Mouse (Mus musculus) heart, adult 18-20 months (tissue): Measurements from ENCODE around the gene Arf3. TPM values are rescaled to one million over a fixed set of nuclear protein-coding genes. Genes with fewer than 3 reads are reported as not detected.

Experiments
- DNase-seq, 2 experiments: peaks; one replicate each; pipeline ENCODE4 v3.0.0; 2021 to 2022; ENCODE audit warnings: mixed read lengths in 1 of 2
- total RNA-seq, 2 experiments: library from RNA; stranded (reverse); gene quantifications; 2 replicates each; pipeline ENCODE4 v1.2.3; 2021

Gene Arf3
- total RNA-seq, 2 experiments from 2014 or later = 17.8 to 21.5 TPM

DNA sequence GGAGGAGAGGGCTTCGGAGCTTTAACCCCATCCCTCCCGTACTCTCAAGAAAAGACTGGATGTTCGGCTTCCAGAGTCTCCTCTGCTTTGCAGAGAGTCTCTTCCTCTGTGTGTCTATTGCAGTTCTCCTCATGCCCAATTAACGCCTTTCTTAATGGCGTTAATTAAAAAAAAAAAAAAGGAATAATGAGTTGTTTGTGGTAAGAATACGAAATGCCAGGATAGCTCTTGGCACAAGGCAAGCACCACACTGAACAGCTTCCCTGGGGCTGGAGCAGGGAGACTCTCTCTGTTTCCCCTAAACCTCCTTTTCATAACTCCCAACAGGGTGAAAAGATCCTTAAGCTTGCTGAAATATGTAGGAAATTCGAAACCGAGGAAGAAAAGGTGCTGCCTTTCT, 40.8 kb downstream of the Arf3 start:
- no peak for DNase-seq

GRCm38 (mm10) chr15:98717301-98717700, 45.7 kb downstream of the Arf3 start:
- no peak for DNase-seq

DNA sequence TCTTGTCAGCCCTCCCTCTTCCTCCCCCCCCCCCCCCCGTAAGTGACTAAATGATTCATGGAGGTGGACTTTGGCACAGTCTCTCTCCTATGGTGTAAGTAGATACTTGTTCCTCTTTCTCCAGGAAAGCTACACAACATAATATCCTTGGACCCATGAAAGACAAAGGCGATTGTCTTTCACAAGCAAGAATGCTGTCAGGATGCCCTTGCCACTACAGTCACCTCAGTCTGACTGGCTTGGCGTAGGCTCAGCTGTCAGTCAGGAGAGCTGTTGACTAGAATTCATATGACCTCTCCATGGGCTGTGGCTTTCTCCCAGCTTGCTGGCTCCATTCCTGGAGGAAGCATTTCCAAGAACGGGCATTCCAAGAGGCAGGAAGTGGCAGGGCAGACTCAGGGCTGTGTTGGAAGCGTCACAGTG, 48.8 kb downstream of the Arf3 start:
- DNase-seq = peak; percentile 69 to 74

- peak; percentile 43 to 72 for DNase-seq
These were observed 52.6 kb downstream of the Arf3 start for GRCm38 (mm10) chr15:98710442-98710841.

- peak; percentile 86 to 90 for DNase-seq
These were observed 55.1 kb downstream of the Arf3 start, which contains the start of gene Ccdc65 for GRCm38 (mm10) chr15:98707766-98708372. Ccdc65 (plus strand) TSS chr15:98708207.

DNA sequence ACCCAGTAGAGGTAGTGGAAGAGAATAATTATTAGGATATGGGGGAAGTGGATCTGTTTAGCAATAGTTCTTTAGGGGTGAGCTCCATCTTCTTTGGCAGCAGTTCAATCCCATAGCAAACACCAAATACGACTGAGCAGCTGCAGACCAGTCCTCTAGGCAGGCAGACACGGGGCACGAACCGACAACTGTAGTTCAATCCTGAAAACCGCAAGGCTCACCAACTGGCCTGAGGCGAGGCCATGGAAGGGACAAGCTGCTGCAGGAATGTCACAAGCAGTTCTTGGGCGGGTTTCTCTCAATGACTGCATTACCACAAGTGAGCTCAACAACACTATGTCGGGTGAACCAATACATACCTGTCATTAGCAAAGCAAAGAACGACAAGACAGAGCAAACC, 58.7 kb downstream of the Arf3 start:
- DNase-seq = no peak

- peak; percentile 85 to 92 for DNase-seq
These were observed 63.6 kb downstream of the Arf3 start for GRCm38 (mm10) chr15:98699190-98700105.

DNA sequence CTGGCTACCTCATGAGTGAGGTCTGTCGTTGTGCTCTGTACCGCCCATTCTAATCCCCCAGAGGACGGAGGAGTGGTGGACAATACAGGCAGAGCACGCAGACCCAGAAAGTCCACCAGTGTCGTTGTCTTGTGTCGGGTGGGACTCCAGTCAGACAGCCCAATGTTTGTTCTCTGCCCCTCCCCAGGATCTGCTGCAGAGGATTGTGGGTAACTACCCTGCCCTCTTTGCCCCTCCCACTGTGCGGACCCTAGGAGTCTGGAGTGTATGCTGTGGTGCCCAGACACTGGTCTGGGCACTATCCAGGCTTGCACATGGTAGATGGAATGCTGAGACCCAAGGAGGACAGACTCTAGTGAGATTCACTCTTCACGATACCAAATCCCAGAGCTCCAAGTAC, 66.8 kb downstream of the Arf3 start:
- no peak for DNase-seq

DNA sequence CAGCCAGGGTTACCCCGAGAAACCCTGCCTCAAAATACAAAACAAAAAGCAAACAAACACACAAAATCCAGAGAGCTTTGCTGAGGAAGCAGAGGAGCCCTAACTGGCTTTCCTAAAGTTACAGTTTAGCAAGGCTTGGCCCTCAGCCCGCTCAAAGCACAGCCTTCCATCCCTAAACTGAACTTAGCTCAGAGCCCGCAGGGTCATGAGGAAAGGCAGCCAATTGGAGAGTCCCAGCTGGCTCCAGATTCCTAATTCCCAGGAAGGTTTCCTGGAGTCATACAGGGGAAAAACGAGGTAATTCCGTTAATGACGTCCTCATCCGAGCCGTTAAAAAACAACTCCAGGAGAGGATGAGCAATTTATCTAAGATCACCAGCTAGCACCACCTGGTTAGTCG, 67.3 kb downstream of the Arf3 start:
- DNase-seq = peak; percentile 40 to 55

DNA sequence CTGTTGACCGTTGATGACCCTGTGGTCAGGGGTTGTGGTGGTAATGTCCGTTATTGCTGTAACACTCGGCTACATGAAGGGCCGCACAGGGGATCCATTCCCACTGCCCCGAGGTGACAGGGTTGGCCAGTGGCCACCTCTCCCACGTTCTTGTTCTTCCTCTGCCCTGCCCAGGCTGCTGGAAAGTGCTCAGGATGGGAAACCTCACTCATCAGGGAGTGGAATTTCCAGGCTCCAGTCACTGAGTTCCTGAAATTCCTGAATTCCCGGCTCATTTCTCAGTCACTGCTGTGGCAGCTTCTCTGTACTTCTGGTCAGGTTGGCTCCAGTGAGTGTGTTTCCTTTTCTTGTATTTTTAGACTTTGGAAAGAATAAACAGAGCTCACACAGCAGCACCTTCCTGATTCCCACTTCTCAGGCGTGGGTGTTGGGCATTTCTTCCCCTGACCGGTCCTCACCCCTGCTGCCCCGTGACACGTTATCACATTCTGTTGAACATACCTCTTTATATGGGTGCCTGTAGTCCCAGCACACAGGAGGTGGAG, 70.8 kb downstream of the Arf3 start:
- DNase-seq = peak; percentile 49 to 75

- DNase-seq = no peak
These were observed 71.4 kb downstream of the Arf3 start for GRCm38 (mm10) chr15:98691486-98692147.

DNA sequence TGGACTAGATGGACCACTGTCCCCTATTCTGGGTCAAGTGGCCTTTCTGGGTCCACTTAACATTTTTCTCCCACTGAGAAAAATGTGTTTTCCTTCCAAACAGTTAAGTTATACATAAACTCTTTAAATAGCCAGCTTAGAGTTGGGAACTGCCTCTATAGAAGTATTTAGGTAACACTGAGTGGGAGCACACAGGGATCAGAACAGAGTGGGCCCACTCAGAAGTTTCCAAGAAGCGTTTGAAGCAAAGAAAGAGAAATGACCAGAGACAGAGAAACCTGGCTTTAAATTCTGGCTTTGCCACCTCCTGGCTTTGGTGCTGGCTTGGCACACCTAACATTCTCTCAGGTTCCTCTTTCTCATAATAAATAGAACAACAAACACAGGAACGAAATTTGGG, 73.3 kb downstream of the Arf3 start:
- DNase-seq = no peak

Other genes with a start within 250 kb of the Arf3 start
- gene Kansl2, start 228.9 kb downstream of the Arf3 start, total RNA-seq = 10 to 100 TPM; 73.5 to 85.8 TPM
- 10 to 100 TPM; 26.3 to 31.2 TPM for gene Ccnt1, start 192.3 kb downstream of the Arf3 start, total RNA-seq
- 1 to 10 TPM; 2.5 to 2.8 TPM for gene 4930415O20Rik, start 192.2 kb downstream of the Arf3 start, total RNA-seq
- 100 to 1,000 TPM; 141 to 148 TPM for gene Adcy6, start 153.1 kb downstream of the Arf3 start, total RNA-seq
- gene Cacnb3, start 132.4 kb downstream of the Arf3 start, total RNA-seq = 1 to 10 TPM; 2.7 to 3.3 TPM
- 10 to 100 TPM; 60.7 to 63.2 TPM for gene Ddx23, start 100.3 kb downstream of the Arf3 start, total RNA-seq
- 1 to 10 TPM in 1 of 2 experiments, under 1 TPM in 1; 0.77 to 1.3 TPM for gene Rnd1, start 85.8 kb downstream of the Arf3 start, total RNA-seq
- gene Ccdc65, start 55.0 kb downstream of the Arf3 start, total RNA-seq = under 1 TPM; 0.67 to 0.72 TPM
- gene Fkbp11, start 35.0 kb downstream of the Arf3 start, total RNA-seq = 1 to 10 TPM; 7.9 to 8.5 TPM
- gene Wnt10b, start 14.9 kb upstream of the Arf3 start, total RNA-seq = under 1 TPM; 0.10 to 0.20 TPM
- gene Wnt1, start 26.6 kb upstream of the Arf3 start, total RNA-seq = not detected
- under 1 TPM; 0.64 to 0.79 TPM for gene Ddn, start 46.3 kb upstream of the Arf3 start, total RNA-seq
- gene Prkag1, start 68.3 kb upstream of the Arf3 start, total RNA-seq = 100 to 1,000 TPM; 107 to 125 TPM
- 10 to 100 TPM; 47.0 to 58.4 TPM for gene Kmt2d, start 108.0 kb upstream of the Arf3 start, total RNA-seq
- gene Rhebl1, start 131.3 kb upstream of the Arf3 start, total RNA-seq = 1 to 10 TPM; 1.5 to 2.2 TPM
- gene Dhh, start 135.3 kb upstream of the Arf3 start, total RNA-seq = 1 to 10 TPM in 1 of 2 experiments, under 1 TPM in 1; 0.87 to 1.8 TPM
- 1 to 10 TPM; 7.4 to 9.8 TPM for gene Lmbr1l, start 155.0 kb upstream of the Arf3 start, total RNA-seq
- 100 to 1,000 TPM; 138 to 153 TPM for gene Tuba1b, start 171.4 kb upstream of the Arf3 start, total RNA-seq
- gene Gm49450, start 190.3 kb upstream of the Arf3 start, total RNA-seq = not detected
- 10 to 100 TPM; 63.6 to 78.8 TPM for gene Tuba1a, start 190.5 kb upstream of the Arf3 start, total RNA-seq